Mouse (Mus musculus): ENCODE results near the gene Myh10. TPM values are rescaled to one million over a fixed set of nuclear protein-coding genes. Genes with fewer than 3 reads are reported as not detected.

Gene Myh10
- polyA plus RNA-seq, 1 experiment from 2014 or later = 161 TPM

- DNase-seq (ENCODE audit: low spot score) = no peak
- H3K4me1 ChIP-seq = 0 out of 2 replicates have a peak, but pooled peaks cover 9% of the 10 kb centered on the region
- H3K27ac ChIP-seq (replicated peaks) = no peak overlapping the region
- 97% methylated on average over 1 of the region's 1 CpGs for WGBS
- no peaks in the 10 kb centered on the region for H3K27me3 ChIP-seq (replicated peaks; ENCODE audit: low read depth, poor library complexity, severe bottlenecking)
- peaks cover 97% of the 10 kb centered on the region for H3K36me3 ChIP-seq (replicated peaks)
- H3K9me3 ChIP-seq = peaks cover 18% of the 10 kb centered on the region; the same call in 1 of the 2 replicates
- no peak overlapping the region for H3K4me3 ChIP-seq
These were observed 12.9 kb downstream of the Myh10 start for GRCm38 (mm10) chr11:68704258-68704657.

GRCm38 (mm10) chr11:68704847-68705246 lies 13.5 kb downstream of the Myh10 start:
- WGBS = 89% methylated on average over 2 of the region's 2 CpGs
- Histone ChIP-seq H3K9me3 (peaks cover 17% of the 10 kb centered on the region; the same call in 1 of the 2 replicates), H3K27ac (replicated peaks) (no peak overlapping the region), H3K27me3 (replicated peaks; ENCODE audit: low read depth, poor library complexity, severe bottlenecking) (no peaks in the 10 kb centered on the region), H3K4me3 (no peak overlapping the region), H3K4me1 (0 out of 2 replicates have a peak, but pooled peaks cover 9% of the 10 kb centered on the region), H3K36me3 (replicated peaks) (peaks cover 91% of the 10 kb centered on the region)
- DNase-seq (ENCODE audit: low spot score) = no peak

- Histone ChIP-seq H3K27me3 (replicated peaks; ENCODE audit: low read depth, poor library complexity, severe bottlenecking) (no peaks in the 10 kb centered on the region), H3K4me1 (0 out of 2 replicates have a peak, but pooled peaks cover 9% of the 10 kb centered on the region)
- WGBS = 80% methylated on average over 9 of the region's 9 CpGs
These were observed 15.4 kb downstream of the Myh10 start for GRCm38 (mm10) chr11:68706524-68707429.

GRCm38 (mm10) chr11:68707881-68708582 lies 16.7 kb downstream of the Myh10 start:
- WGBS = 86% methylated on average over 5 of the region's 5 CpGs
- peaks cover 84% of the 10 kb centered on the region for H3K36me3 ChIP-seq (replicated peaks)
- no peak overlapping the region for H3K4me3 ChIP-seq
- no peaks in the 10 kb centered on the region for H3K27me3 ChIP-seq (replicated peaks; ENCODE audit: low read depth, poor library complexity, severe bottlenecking)
- H3K27ac ChIP-seq (replicated peaks) = no peak overlapping the region
- DNase-seq (ENCODE audit: low spot score) = no peak
- H3K4me1 ChIP-seq = 0 out of 2 replicates have a peak, but pooled peaks cover 9% of the 10 kb centered on the region
- H3K9me3 ChIP-seq = no peaks in the 10 kb centered on the region

More at GRCm38 (mm10) chr11:68706524-68707429, 15.4 kb downstream of the Myh10 start:
- H3K27ac ChIP-seq (replicated peaks) = no peak overlapping the region
- peaks cover 84% of the 10 kb centered on the region for H3K36me3 ChIP-seq (replicated peaks)
- H3K4me3 ChIP-seq = no peak overlapping the region
- H3K9me3 ChIP-seq = no peaks in the 10 kb centered on the region; the same call in 1 of the 2 replicates
- DNase-seq (ENCODE audit: low spot score) = no peak

GRCm38 (mm10) chr11:68716167-68716566 lies 24.8 kb downstream of the Myh10 start:
- Histone ChIP-seq H3K27ac (replicated peaks) (no peak overlapping the region), H3K4me1 (peaks cover 20% of the 10 kb centered on the region), H3K27me3 (replicated peaks; ENCODE audit: low read depth, poor library complexity, severe bottlenecking) (no peaks in the 10 kb centered on the region), H3K36me3 (replicated peaks) (peaks cover 87% of the 10 kb centered on the region), H3K4me3 (no peak overlapping the region), H3K9me3 (no peaks in the 10 kb centered on the region)
- WGBS = 92% methylated on average over 4 of the region's 4 CpGs
- no peak for DNase-seq (ENCODE audit: low spot score)

- Histone ChIP-seq H3K4me1 (peaks cover 20% of the 10 kb centered on the region), H3K27ac (replicated peaks) (no peak overlapping the region), H3K9me3 (no peaks in the 10 kb centered on the region), H3K27me3 (replicated peaks; ENCODE audit: low read depth, poor library complexity, severe bottlenecking) (no peaks in the 10 kb centered on the region), H3K4me3 (no peak overlapping the region), H3K36me3 (replicated peaks) (peaks cover 87% of the 10 kb centered on the region)
- DNase-seq (ENCODE audit: low spot score) = no peak
- 76% methylated on average over 16 of the region's 16 CpGs for WGBS
These were observed 25.9 kb downstream of the Myh10 start for GRCm38 (mm10) chr11:68717171-68717840.

- 85% methylated on average over 4 of the region's 4 CpGs for WGBS
- Histone ChIP-seq H3K9me3 (no peaks in the 10 kb centered on the region), H3K4me1 (peaks cover 20% of the 10 kb centered on the region), H3K27ac (replicated peaks) (no peak overlapping the region), H3K4me3 (no peak overlapping the region), H3K27me3 (replicated peaks; ENCODE audit: low read depth, poor library complexity, severe bottlenecking) (no peaks in the 10 kb centered on the region), H3K36me3 (replicated peaks) (peaks cover 85% of the 10 kb centered on the region)
- DNase-seq (ENCODE audit: low spot score) = no peak
These were observed 27.8 kb downstream of the Myh10 start for GRCm38 (mm10) chr11:68719096-68719648.

GRCm38 (mm10) chr11:68719774-68720173 lies 28.4 kb downstream of the Myh10 start:
- Histone ChIP-seq H3K27me3 (replicated peaks; ENCODE audit: low read depth, poor library complexity, severe bottlenecking) (no peaks in the 10 kb centered on the region), H3K9me3 (no peaks in the 10 kb centered on the region), H3K36me3 (replicated peaks) (peaks cover 84% of the 10 kb centered on the region), H3K27ac (replicated peaks) (no peak overlapping the region), H3K4me3 (no peak overlapping the region), H3K4me1 (peaks cover 20% of the 10 kb centered on the region)
- WGBS = 87% methylated on average over 5 of the region's 5 CpGs
- no peak for DNase-seq (ENCODE audit: low spot score)

GRCm38 (mm10) chr11:68724117-68724516 lies 32.8 kb downstream of the Myh10 start:
- H3K36me3 ChIP-seq (replicated peaks) = peaks cover 91% of the 10 kb centered on the region
- no peak for DNase-seq (ENCODE audit: low spot score)
- H3K27ac ChIP-seq (replicated peaks) = no peak overlapping the region
- 0 out of 2 replicates have a peak, but pooled peaks cover under 1% of the 10 kb centered on the region for H3K4me1 ChIP-seq
- no peaks in the 10 kb centered on the region for H3K27me3 ChIP-seq (replicated peaks; ENCODE audit: low read depth, poor library complexity, severe bottlenecking)
- peaks cover 9% of the 10 kb centered on the region; the same call in 1 of the 2 replicates for H3K9me3 ChIP-seq
- no peak overlapping the region for H3K4me3 ChIP-seq

- no peak overlapping the region for H3K4me3 ChIP-seq
- no peak overlapping the region for H3K27ac ChIP-seq (replicated peaks)
- 90% methylated on average over 3 of the region's 3 CpGs for WGBS
- peaks cover 9% of the 10 kb centered on the region; the same call in 1 of the 2 replicates for H3K9me3 ChIP-seq
- no peak for DNase-seq (ENCODE audit: low spot score)
- no peaks in the 10 kb centered on the region for H3K4me1 ChIP-seq
- peaks cover 70% of the 10 kb centered on the region for H3K36me3 ChIP-seq (replicated peaks)
- H3K27me3 ChIP-seq (replicated peaks; ENCODE audit: low read depth, poor library complexity, severe bottlenecking) = no peaks in the 10 kb centered on the region
These were observed 37.3 kb downstream of the Myh10 start for GRCm38 (mm10) chr11:68728693-68729092.

GRCm38 (mm10) chr11:68730792-68731191 lies 39.4 kb downstream of the Myh10 start:
- Histone ChIP-seq H3K27me3 (replicated peaks; ENCODE audit: low read depth, poor library complexity, severe bottlenecking) (no peaks in the 10 kb centered on the region), H3K9me3 (peaks cover 9% of the 10 kb centered on the region; the same call in 1 of the 2 replicates), H3K4me1 (no peaks in the 10 kb centered on the region), H3K4me3 (no peak overlapping the region), H3K36me3 (replicated peaks) (peaks cover 70% of the 10 kb centered on the region), H3K27ac (replicated peaks) (no peak overlapping the region)
- 93% methylated on average over 5 of the region's 5 CpGs for WGBS
- no peak for DNase-seq (ENCODE audit: low spot score)

- Histone ChIP-seq H3K9me3 (peaks cover 9% of the 10 kb centered on the region; the same call in 1 of the 2 replicates), H3K4me1 (no peaks in the 10 kb centered on the region), H3K27me3 (replicated peaks; ENCODE audit: low read depth, poor library complexity, severe bottlenecking) (no peaks in the 10 kb centered on the region), H3K4me3 (no peak overlapping the region), H3K27ac (replicated peaks) (no peak overlapping the region), H3K36me3 (replicated peaks) (peaks cover 70% of the 10 kb centered on the region)
- WGBS = 92% methylated on average over 6 of the region's 6 CpGs
- no peak for DNase-seq (ENCODE audit: low spot score)
These were observed 40.7 kb downstream of the Myh10 start for GRCm38 (mm10) chr11:68732066-68732465.
